Mouse (Mus musculus) c-Kit-negative CD71-positive TER-119-positive erythroid progenitor cells, embryonic 14.5 days (primary cell): ENCODE measurements around the gene Lilra6.
"Not testable (repeated sequence)": the region's sequence is repeated elsewhere in the genome, so short reads cannot be mapped to it uniquely, and the experiment has no call there.

Experiments used
- DNase-seq: peaks from one replicate; pipeline ENCODE4 v3.0.0-alpha.2; 2013; ENCODE audit warnings: low read depth, low spot score

Lilra6 gene

DNA sequence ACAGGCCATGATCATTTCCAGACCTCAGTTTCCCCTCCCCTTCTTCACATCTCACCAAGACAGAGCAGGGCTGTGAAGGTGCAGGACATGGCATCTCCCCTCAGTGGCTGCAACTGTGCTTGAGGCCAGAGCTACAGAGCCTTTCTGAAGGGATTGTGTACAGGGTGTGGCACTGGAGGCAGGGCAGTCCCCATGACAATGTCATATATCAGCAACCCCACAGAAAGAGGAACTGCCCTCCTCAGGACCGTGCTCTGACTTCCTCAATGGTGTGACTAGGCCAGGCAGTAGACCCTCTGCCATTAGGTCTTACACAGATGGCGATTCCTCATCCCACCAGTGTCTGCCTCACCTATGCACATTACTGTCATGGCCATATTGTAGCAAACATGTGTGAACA lies at the start of gene Lilra6:
Lilra6 (minus strand) TSS at position 117 of the 400 bp plus-strand sequence.
- not testable (repeated sequence) for DNase-seq

DNA sequence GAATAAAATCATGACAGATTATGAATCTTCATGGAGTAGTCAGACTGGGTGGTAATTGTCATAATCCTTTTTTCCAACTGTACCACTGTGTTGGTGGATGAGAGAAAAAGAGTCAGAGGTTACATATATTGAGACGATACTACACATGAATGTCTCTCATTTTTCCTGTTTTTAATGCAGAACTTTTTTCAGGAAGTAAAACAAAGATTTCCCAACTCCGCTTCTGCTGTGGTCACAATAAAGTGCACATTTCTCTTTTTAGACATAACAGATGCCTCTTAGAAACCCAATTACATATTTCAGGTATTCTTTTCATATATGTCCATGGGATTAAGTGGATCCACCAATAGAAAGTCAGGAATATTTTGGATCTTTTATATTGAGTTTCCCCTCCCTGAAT lies 46.7 kb upstream of the Lilra6 start:
- DNase-seq, result no peak

DNA sequence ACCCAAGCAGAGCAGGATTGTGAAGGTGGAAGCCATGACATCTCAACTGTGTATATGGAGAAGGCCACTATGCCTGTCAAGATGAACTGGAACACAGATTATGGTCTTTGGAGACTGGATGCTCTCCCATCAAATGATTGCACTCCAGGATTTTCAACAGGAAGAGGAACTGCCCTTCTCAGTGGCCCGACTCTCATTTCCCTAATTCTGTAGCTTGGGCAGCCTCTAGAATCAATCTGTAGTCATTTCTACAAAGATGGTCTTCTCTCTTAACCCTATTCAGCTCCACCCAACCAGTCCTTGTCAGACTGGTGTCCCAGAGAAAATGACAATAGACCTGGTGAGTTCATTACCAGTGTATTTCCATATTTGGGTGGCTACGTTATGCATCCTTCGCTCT lies 42.1 kb upstream of the Lilra6 start:
- DNase-seq, result no peak

DNA sequence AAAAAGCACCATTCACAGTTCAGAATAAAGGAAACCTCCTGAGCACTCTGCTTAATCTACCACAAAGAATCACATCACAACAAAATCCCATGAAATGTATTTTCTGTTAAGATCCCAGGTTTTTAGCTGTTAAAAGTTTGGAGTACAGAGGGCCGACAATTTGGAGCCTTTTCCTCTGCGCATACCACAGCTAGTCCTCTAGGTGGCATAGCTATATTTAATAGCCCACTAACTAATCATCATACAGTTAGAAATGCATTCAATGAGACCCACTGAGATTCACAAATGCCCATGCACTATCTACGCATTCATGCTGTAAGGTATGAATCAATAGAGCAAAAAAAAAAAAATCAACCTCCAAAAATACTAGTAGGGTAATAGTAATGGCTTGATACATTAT lies 33.9 kb upstream of the Lilra6 start:
- no peak for DNase-seq

DNA sequence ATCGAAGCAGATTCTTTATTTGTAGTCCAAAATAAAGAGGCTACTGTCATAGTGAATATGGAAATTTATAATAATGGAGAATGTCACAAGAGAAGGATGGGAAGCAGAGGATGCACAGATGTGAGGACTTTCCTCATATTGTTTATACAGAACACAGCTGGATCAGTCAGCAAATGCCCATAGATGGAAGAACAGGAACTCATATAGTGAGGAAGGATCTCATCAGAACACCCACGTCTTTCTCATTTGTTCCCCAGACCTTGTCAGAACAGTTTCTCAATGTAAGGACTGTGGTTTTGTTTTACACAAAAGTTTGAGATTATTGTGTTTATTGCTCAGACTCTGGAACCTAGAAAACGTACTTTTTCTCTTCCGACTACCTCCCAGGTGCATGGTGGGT lies 32.9 kb upstream of the Lilra6 start:
- no peak for DNase-seq

DNA sequence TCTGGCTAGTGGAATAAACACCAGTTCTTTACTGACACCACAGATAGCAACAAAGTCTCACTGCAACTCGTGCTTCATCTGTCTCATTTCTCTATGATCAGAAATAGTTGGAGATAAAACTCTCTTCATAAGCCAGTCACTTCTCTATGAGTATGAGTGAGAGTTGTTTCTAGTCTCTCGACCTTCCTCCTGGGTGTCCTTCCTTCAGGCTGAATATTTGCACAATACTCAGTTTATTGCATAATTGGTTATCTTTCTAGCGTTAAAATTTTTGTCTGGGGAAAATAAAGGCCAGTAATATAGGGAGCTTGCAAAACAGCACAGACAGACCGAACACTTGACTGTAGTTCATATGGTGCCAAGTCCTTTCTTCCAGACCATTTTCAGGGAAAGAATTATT lies 30.8 kb upstream of the Lilra6 start:
- DNase-seq, result no peak

DNA sequence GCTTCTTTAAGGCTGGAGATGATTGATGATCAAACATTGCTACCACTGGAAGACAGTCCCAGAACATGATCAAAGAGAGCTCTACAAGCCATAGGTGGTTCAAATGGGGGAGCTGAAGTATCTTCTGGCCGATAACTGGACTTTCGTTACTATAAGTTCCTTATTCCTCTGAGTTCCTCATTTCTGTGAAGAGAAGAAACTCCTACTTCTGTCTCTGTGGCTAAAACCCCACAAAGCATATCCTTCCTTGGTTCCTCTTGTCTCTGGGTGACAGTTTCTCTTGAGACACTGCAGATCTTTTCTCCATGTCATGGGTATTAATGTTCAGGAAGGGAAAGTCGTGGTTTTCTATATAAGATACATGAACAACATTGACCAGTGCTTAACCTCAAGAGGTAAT lies 25.6 kb upstream of the Lilra6 start:
- DNase-seq, result no peak

DNA sequence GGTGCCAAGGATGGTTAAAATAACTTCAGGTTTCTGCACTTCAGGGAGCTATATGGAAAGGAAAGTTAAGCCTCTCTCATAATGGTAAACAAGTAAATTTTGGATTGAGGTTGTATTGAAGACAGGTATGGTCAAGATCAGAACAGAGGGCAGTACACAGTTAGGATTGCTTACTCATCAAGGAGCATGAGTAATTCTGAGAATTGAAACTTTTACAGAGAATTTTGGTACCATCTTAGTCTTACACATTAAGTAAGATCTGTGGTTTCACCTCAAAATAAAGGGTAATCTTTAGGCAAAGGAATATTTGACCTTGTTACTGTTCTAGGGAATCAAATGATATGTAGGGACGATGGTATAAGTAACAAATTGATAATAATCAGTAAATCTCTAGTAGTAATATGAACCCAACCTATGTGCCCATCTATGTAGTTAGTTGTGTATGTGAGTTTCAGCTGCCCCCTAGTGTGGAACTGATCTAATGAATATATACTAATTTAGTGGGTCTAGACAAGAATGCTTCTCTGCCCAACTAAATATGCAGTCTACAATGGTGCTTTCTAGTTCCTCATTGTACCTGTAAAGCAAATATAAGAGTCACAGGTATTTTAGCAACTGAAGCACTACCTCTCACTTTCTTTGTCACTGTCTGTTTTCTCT lies 24.7 kb upstream of the Lilra6 start:
- no peak for DNase-seq

DNA sequence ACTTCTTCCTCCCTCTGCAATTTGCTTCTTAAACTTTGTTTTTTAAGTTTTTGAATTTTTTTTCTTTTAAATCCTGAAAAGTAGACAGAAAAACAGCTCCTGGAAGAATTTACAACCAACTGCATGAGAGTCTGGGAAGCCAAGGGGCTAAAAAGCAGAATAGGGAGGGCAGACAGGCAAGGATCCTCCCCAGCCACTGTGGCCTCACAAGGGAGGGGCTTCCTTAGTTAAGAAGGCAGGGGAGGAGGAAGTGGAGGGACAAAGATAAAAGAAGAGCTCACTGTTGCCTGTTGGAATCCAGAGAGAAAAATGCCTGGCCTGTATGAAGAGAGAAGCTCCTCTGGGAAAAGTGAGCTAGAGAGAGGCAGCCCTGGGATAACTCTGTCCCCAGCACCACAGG lies 20.2 kb upstream of the Lilra6 start:
- not testable (repeated sequence) for DNase-seq

DNA sequence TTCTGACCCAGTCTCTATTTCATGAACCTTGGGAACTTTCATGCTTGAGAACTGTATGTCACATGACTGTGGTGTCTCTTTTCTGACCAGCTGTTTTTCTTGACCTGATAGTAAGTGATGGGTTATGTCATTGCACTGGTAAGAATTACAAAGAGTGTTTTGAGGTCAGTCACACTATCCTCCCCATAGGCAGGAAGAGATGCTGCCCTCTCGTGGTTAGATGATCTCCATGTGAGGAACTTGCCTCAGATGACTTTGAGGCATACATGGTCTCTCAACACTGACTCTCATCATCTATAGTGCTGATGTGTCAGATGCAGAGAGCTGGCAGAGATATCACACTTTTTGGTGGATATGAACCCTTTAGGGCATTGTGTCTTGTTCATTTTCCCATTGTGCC lies 11.6 kb downstream of the Lilra6 start:
- no peak for DNase-seq

DNA sequence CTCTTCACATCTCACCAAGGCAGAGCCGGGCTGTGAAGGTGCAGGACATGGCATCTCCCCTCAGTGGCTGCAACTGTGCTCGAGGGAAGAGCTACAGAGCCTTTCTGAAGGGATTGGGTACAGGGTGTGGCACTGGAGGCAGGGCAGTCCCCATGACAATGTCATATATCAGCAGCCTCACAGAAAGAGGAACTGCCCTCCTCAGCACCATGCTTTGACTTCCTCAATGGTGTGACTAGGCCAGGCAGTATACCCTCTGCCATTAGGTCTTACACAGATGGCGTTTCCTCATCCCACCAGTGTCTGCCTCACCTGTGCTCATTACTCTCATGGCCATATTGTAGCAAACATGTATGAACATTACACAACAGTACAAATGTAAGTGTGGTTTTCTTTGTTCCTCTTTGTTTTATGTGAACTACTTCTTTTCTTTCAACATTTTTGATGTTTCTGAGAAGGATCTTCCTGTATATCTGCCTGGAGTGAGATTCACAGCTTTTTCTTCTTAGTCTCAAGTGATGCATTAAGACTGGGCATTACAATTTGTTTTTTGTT lies 17.2 kb downstream of the Lilra6 start, which contains the start of gene Gm14548:
Gm14548 (minus strand) TSS at position 85 of the 555 bp plus-strand sequence.
- DNase-seq, result not testable (repeated sequence)

DNA sequence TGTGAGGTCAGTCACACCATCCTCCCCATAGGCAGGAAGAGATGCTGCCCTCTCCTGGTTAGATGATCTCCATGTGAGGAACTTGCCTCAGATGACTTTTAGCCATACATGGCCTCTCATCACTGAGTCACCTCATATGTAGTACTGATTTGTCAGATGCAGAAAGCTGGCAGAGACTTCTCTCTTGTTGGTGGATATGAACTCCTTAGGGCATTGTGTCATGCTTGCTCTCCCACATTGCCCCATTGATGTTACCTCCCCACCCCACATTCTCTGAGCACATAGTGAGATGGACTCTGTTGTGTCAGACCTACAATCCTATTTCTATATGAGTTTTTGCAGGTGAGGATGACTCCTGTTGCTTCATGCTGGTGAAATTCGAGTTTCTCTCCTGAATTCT lies 40.3 kb downstream of the Lilra6 start:
- DNase-seq, result not testable (repeated sequence)
